Mouse (Mus musculus) monocyte, adult 2 months (primary cell): ENCODE results near the gene Ipo9.
"Not testable (repeated sequence)": the region's sequence is repeated elsewhere in the genome, so short reads cannot be mapped to it uniquely, and the experiment has no call there.

ENCODE experiments used
- DNase-seq, 2 experiments: peaks; one replicate each; pipeline ENCODE4 v3.0.0; 2022; ENCODE audit warnings: low spot score in 2 of 2, low read depth in 1 of 2

Ipo9 gene

GRCm38 (mm10) chr1:135435823-135436222 lies 5.5 kb upstream of the Ipo9 start:
- no peak for DNase-seq

- no peak for DNase-seq
Measured at GRCm38 (mm10) chr1:135430669-135431017, 344 bp upstream of the Ipo9 start.

GRCm38 (mm10) chr1:135427390-135427789 lies 2.9 kb downstream of the Ipo9 start:
- DNase-seq = no peak

GRCm38 (mm10) chr1:135426645-135427044 lies 3.7 kb downstream of the Ipo9 start:
- no peak for DNase-seq

- DNase-seq = no peak
Measured at GRCm38 (mm10) chr1:135422772-135423171, 7.5 kb downstream of the Ipo9 start.

GRCm38 (mm10) chr1:135413996-135414395 lies 16.3 kb downstream of the Ipo9 start:
- DNase-seq = no peak

GRCm38 (mm10) chr1:135412130-135412529 lies 18.2 kb downstream of the Ipo9 start:
- no peak for DNase-seq

- no peak for DNase-seq
Measured at GRCm38 (mm10) chr1:135410967-135411366, 19.3 kb downstream of the Ipo9 start.

- no peak for DNase-seq
Measured at GRCm38 (mm10) chr1:135408973-135409372, 21.3 kb downstream of the Ipo9 start.

- DNase-seq = no peak
Measured at GRCm38 (mm10) chr1:135405356-135405755, 24.9 kb downstream of the Ipo9 start.

- DNase-seq = no peak
Measured at GRCm38 (mm10) chr1:135401452-135402110, 28.7 kb downstream of the Ipo9 start.

GRCm38 (mm10) chr1:135399466-135399865 lies 30.8 kb downstream of the Ipo9 start:
- no peak for DNase-seq

- no peak for DNase-seq
Measured at GRCm38 (mm10) chr1:135385161-135385560, 45.1 kb downstream of the Ipo9 start.

- DNase-seq = no peak
Measured at GRCm38 (mm10) chr1:135384171-135384570, 46.1 kb downstream of the Ipo9 start.

- not testable (repeated sequence) for DNase-seq
Measured at GRCm38 (mm10) chr1:135381560-135381959, 48.7 kb downstream of the Ipo9 start.

GRCm38 (mm10) chr1:135380071-135380991 lies 50.0 kb downstream of the Ipo9 start:
- no peak for DNase-seq

- DNase-seq = no peak
Measured at GRCm38 (mm10) chr1:135379048-135379447, 51.3 kb downstream of the Ipo9 start.

GRCm38 (mm10) chr1:135378576-135378975 lies 51.7 kb downstream of the Ipo9 start:
- DNase-seq = no peak

- no peak for DNase-seq
Measured at GRCm38 (mm10) chr1:135374868-135375581, 55.3 kb downstream of the Ipo9 start, which contains the start of gene Shisa4. Shisa4 (minus strand) TSS chr1:135375237.

GRCm38 (mm10) chr1:135374175-135374867 lies 56.0 kb downstream of the Ipo9 start:
- no peak for DNase-seq

GRCm38 (mm10) chr1:135373171-135373677 lies 57.1 kb downstream of the Ipo9 start:
- no peak for DNase-seq
